Mouse (Mus musculus) T-helper 2 cell (primary cell): ENCODE results near the gene Cbll1.
"Not testable (repeated sequence)": the region's sequence is repeated elsewhere in the genome, so short reads cannot be mapped to it uniquely, and the experiment has no call there.

Experiments
- in situ Hi-C: fragments of 300-600 bp; cut with MboI, MseI; formaldehyde crosslinking; loops from one replicate; pipeline ENCODE4 v1.15.1; 2025; ENCODE audit warnings: high pct_unique_total_duplicates

Gene Cbll1

DNA sequence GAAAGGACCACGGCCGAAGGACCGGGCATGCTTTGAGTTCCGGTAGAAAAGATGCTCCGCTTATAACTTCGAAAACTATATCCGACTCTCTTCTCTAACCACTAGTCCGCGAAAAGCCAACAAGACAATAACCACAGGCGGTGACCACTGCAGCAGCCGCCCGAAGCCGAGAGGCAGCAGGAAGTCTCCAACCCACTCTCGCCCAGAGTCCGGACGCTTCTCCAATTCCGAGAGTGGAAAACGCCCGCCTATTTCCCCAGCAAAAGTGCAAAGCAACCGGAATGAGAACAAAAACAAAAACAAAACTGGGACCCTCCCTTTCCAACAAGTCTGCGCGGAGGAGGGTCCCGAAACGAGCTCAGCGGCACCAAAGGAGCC is 491 bp downstream of the Cbll1 start:
- in situ Hi-C loops = loop anchor here (5.0 kb wide), 1 partner anchor 138 kb away; no protein-coding TSS in a partner anchor

DNA sequence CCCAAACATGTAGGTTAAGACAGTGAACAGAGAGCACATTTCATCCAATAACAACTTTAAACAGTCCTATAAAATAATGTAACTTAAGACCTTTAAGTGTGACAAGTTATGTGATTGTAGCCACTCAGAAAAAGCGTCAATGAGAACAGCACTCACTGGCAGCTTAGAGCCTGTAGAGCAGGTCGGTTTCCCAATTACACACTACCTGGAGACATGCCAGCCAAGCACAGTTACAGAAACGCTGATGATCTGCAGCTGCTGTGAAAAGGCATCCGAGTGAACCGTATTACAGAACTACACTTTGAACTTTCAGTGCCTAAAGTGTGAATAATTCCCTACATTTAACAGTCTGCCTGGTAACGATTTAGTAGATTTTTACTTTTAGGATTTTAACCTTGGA is 13.0 kb downstream of the Cbll1 start:
- in situ Hi-C loops = no loop called here

DNA sequence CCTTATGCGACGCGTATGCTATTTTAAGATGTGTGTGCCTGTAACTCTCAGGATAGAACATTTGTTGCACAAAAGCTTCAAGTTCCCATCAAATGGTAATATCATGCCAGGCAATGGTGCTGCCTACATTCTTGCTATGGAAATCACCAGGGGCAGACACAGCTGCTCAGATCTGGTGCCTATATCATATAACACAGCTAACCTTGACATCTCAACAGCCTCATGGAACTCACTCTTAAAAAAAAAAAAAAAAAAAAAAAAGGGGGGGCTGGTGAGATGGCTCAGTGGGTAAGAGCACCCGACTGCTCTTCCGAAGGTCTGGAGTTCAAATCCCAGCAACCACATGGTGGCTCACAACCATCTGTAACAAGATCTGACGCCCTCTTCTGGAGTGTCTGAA is 21.2 kb downstream of the Cbll1 start:
- in situ Hi-C loops = not testable (repeated sequence)

DNA sequence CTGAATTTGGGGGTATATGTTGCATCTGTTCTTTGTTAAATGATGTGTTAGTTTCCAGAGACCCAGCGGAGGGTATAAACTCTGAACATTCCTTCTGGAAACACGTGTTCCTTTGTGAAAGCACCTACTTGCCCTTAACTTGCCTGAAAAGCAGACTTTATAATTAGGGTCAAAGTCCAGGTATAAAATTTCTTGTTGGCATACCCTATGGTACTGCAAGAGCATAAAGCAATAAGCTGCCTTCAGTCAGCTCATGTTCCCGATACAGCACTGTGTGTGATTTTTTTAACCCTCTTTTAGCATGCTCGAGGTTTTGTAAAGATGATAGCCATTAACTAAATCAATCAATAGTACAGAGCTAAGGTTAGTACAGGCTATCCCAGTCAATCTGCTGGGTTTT is 36.8 kb downstream of the Cbll1 start:
- in situ Hi-C loops = no loop called here

DNA sequence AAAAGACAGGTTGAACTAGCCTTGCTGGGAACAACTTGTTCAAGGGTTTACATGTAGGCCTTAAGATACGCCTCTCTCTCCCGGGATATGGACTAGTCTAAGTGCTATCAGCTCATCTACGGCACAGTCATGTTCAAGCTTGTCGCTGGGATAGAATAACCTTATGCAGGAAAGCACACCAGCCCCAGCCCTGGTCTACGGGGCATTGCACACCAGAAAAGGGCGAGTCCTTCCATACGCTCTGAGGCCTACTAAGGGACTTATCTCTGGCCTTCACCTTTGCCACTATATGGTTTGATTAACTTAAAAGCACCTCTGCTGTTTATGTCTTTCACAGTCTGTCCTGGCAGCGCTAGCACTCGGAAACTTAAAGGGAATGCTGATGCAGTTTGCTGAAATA is 38.0 kb downstream of the Cbll1 start:
- in situ Hi-C loops = no loop called here

DNA sequence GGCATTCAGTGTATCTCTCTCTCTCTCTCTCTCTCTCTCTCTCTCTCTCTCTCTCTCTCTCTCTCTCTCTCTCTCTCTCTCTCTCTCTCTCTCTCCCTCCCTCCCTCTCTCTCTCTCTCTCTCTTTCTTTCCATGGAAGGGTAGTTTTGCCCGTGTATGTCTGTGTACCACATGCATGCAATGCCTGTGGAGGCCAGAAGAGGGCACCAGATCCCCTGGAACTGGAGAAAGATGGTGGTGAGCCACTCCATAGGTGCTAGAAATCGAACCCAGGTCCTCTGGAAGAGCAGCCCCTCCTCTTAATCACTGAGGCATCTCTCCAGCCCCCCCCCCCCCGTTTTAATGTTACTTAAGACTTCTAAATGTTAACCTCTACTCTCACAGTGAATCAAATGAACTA is 39.1 kb downstream of the Cbll1 start:
- in situ Hi-C loops = not testable (repeated sequence)

DNA sequence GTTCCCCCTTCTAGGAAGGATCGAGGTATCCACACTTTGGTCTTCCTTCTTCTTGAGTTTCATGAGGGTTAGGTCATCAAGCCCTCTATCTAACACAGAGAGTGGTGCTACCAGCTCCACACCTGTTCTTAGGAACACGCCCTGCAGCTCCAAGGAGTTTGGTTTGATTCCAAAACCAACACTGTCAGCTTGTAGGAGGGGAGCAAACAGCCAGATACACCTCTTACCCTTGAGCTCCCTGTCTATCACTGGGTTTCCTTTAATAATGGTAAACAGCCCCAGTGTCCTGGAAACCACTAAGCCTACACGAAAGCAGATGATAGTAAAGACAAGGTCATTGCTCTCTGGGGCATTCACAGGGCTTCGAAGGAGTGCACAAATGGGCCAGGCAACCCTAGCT is 40.9 kb downstream of the Cbll1 start:
- in situ Hi-C loops = loop anchor here (10.0 kb wide), 1 partner anchor 814 kb away; no protein-coding TSS in a partner anchor

DNA sequence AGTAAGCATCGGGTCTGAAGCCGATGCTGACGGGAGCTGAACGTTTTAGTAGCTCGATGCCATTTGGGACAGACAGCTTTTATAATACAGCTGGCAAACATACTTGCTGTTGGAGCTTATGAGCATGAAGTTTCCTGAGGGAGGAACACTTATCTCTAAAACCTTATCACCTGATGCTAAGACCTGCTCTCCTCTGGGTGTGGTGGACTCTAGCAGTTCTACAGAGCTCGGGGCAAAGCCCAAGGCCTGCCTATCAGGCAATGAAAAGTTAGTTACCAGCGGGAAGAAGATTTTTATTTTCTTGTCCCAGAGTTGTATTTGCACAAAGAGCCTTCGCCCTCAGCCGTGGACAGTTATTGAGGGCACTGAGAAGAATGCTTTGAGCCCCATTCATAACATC is 43.1 kb downstream of the Cbll1 start:
- in situ Hi-C loops = loop anchor here (10.0 kb wide), 1 partner anchor 811 kb away; no protein-coding TSS in a partner anchor

DNA sequence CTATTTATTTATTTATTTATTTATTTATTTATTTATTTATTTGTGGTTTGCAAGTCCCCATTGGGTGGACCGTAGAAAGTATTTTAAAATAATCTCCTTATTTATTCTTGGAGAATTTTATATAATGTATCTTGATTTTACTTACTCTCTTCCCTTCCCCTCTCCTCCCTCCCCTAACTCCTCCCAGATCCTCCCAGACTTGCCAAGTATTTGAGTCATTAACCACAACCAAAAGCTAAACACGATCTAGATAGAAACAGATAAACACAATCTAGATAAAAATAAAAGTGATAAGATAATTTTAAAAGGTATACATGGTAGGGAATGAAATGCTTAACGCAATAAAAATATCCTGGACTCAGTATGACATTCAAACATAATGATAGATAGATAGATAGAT is 50.1 kb downstream of the Cbll1 start:
- in situ Hi-C loops = no loop called here

DNA sequence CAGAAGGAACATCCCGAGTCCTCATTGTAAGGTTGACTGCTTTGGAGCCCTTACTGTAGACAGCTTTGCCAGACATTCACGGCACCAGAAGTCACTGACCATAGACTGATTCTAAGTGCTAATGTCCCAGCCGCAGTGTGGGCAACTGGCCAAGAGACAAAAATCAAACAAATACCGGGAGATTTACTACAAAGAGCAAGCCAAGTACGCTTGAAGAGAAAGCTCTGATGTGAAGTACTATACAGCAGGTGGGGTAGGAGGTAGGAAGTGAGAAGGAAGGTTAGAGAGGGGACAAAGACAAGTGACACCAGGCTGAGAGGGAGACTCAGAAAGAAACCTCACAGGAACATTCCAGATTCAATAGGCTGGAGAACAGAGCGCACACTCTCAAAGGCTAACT is 54.6 kb downstream of the Cbll1 start:
- in situ Hi-C loops = no loop called here

DNA sequence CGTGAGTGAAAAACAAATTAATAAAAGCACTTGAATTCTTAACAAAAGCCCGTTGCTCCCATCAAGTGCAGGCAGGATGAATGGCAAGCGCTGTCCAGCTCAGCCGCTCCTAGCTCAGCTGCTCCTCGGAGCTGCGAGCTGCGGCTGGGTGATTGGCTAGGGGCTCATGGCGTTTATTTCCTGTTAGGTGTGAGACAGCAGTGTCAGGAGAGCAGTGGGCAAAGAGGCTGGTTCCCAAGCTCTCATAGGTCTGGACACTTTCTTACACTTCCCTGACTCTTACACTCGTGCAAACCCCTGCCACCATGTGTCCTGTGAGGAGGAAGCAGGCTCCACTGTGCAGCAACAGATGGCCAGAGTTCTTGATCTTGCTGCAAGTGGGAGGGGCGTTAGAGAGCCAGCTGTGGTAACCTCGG is 55.3 kb downstream of the Cbll1 start:
- in situ Hi-C loops = no loop called here

DNA sequence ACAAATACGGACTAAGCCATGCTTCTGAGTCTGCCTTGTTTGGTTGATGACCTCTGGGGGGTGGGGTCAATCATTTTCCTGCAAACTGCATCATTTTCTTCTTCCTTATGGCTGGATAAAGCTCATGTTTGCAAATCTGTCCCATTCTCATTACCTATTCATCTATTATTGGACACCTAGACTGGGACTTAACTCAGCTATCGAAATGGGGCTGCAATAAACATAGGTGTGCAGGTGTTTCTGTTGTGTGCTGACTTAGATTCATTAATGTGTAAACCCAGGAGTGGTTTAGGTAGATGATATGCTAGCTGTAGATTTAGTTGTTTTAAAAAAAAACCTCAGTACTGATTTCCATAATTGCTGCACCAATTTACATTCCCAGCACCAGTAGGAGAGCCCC is 59.8 kb downstream of the Cbll1 start:
- in situ Hi-C loops = no loop called here

DNA sequence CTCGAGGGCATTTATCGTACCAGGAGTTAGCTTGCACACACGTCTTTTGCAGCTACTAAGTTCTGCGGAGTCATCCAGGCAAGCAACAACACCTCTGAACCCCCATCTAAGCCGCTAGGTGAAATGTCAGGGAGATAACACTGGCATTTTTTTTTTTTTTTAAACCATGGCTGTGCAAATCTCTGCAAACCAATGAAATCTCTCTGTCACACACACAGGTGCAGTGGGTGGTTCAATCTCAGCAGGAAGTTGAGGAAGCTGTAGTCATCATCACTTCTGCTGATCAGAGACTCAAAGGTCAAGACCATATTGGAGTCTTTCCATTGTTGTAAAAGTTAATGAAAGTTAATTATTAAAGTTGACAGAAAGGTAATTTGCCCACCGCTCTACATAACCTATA is 61.6 kb downstream of the Cbll1 start:
- in situ Hi-C loops = no loop called here
